Mouse (Mus musculus) cerebellum, adult 9-10 months (tissue): ENCODE measurements around the gene Celf6.

Source experiments
- DNase-seq: peaks from one replicate; pipeline ENCODE4 v3.0.0; 2022

Celf6 gene

DNA sequence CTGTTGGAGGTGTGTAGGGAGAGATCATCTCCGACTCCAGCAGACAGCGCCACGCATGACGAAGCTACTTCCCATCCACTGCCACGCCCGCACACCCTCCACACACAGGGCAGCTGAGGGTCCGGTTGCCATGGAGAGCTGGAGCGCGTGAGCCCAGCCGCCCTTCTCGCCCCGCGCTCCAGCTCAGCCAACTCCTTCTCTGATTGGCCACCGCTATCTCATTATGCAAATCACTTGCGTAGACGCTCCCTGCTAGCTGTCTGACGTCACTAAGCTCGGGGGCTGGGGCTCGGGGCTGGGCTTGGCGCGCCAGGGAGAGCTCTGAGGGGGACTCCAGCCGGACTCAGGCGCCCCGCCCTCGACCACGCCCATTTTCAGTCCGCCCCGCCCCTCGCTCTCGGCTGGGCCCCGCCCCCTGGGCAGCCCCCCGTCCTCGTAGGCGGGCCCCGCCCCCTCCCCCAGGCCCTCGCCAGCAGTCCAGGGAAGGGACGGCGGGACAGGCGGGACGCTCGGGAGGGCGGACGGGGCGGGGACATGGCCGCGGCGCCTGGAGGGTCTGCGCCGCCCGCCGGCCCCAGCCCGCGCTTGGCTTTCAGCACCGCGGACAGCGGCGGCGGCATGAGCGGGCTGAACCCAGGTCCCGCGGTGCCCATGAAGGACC, at the start of gene Celf6:
TSS of gene Celf6 (plus strand) at position 74 of the 661 bp plus-strand sequence.
- DNase-seq = peak; percentile 93

GRCm38 (mm10) chr9:59528274-59528673, 49.4 kb upstream of the Celf6 start:
- no peak for DNase-seq

DNA sequence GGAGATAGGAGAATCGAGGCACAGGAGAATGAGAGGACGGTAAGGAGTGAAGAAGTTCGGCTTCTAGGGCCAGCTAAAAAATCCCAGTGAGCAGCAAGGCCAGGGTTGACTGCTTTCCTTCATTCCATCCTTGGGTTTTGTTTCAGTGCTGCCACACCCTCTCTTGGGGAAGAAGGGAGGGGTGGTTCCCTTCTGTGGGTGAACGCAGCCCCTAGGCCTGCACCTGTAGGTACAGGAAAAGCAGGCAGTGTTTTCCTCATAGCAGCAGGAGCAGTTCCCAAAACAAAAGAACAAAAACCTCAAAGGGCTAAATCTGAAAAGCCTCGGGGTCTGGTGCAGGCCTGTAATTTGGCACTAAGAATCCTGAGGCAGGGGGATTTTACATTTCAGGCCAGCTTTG, 46.1 kb upstream of the Celf6 start:
- no peak for DNase-seq

DNA sequence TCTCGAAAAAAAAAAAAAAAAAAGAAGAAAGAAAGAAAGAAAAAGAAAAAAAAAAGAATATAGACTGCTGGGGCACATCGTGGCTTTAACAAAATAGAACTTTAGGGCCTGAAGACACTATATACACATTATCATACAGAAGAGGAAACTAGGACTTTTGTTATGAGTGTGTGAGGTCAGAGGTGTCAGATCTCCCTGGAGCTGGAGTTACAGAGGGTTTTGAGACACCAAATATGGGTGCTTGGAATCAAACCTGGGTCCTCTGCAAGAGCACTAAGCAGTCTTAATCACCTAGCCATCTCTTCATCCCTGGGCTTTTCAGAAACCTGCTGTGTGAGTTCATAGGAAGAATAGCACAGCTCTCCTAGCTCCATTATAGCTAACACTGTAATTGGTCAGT, 44.3 kb upstream of the Celf6 start:
- no peak for DNase-seq

GRCm38 (mm10) chr9:59533889-59534288, 43.8 kb upstream of the Celf6 start:
- peak; percentile 86 for DNase-seq

DNA sequence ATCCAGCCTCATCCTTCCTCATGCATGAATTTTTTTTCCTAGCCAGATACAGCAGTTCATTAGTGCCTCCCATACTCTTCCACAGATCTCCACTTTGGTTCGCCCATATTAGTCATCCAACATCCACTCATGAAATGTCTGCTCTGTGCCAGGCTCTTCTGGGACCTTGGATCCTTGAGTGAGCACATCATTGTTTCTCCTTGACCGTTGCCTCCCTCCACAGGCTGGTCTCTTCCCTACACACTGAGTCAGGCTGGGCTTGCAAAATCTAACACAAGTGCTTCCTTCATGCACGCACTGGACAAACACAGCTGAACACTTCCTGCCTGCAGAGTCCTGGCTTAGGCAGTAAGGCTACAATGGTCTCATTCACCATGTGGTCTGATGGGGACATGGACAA, 40.1 kb upstream of the Celf6 start:
- no peak for DNase-seq

- DNase-seq = peak; percentile 77
Observed at GRCm38 (mm10) chr9:59539441-59540137, 38.1 kb upstream of the Celf6 start, which contains the start of the genes Hexa and Tmem202. TSS of gene Hexa (plus strand) at chr9:59539540. TSS of gene Tmem202 (minus strand) at chr9:59539847.

GRCm38 (mm10) chr9:59541617-59542016, 36.1 kb upstream of the Celf6 start:
- DNase-seq = no peak

DNA sequence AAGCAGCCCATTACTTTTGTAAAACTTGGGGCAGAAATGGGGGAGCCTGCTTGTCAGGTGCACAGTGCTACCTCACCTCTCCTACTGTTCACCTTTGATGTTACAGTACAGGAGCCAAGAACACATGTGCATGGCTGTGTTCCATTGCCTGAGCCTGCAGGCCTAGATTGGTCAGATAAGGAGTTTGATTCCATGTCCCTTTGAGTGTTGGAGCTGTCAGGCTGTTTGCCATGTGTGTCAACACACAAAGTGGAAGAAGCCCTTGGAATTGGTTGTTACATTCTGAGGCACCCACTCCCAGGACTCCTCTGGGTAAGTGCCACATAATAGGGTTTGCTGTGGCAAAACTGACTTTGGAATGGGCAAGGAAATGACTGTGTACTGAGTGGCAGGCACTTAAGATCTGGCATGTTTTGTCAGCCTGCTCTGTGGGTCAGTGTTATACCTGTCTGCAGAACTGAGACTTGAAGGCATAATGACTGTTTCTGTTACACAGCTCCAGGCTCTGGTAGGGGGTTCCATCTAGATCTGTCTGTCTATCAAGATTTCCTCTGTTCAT, 34.9 kb upstream of the Celf6 start:
- no peak for DNase-seq

DNA sequence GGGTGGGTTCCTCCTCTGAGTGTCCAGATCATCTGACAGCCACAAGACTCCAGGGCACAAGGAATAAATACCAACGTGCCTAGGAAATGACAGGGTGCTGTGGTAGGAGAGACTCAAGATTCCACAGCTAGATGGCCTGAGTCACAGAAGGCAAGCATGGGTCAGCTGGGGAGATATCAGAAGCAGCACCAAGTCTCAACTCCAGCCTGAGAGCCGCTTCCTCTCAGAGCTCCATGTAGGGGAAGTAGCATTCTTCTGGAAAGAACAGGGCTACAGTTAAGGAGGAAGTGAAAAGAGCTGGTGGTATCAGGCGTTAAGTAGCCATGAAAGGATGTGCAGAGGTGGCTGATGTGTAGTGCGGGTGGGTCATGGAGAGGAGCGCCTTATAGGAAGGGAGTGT, 33.0 kb upstream of the Celf6 start:
- no peak for DNase-seq

DNA sequence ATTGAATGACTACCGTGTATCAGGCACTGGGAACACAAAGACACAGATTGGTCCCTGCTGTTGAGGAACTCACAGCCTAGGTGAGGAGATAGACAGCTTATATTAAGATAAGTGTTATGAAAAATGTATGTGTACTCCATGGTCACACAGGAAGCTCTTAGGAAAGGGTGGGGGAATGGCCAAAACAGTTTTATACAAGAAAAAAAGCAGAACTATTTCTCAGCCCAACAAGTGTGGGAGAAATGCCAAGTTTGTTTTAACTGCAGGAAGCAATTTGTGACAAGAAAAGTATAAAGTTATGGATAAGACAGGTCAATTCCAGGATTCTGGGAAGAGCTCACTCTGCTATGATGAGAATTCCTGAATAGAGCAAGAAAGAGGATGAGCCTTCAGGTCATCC, 29.8 kb upstream of the Celf6 start:
- no peak for DNase-seq

GRCm38 (mm10) chr9:59548961-59549487, 28.7 kb upstream of the Celf6 start:
- no peak for DNase-seq

GRCm38 (mm10) chr9:59550077-59550476, 27.6 kb upstream of the Celf6 start:
- DNase-seq = no peak

- DNase-seq = no peak
Observed at GRCm38 (mm10) chr9:59551017-59551416, 26.7 kb upstream of the Celf6 start.

DNA sequence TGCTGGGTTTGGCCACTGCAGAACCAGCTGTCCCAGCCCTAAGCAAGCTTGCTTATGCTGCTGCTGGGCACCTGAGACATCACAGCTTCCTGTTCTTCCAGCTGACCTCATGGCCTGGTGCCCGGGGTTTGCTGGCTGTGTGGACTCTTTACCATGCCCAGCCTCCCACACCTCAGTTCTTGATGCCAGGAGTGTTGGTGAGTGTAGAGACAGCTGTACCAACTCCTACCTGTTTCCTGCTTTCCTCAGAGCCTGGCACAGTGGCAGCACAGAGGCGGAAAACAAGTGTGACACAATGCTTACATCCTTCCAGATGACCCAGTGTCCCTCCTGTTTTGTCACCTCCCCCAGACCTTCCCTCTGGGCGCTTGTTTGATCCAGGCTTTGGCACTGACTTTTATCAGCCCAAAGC, 26.1 kb upstream of the Celf6 start:
- DNase-seq = no peak

DNA sequence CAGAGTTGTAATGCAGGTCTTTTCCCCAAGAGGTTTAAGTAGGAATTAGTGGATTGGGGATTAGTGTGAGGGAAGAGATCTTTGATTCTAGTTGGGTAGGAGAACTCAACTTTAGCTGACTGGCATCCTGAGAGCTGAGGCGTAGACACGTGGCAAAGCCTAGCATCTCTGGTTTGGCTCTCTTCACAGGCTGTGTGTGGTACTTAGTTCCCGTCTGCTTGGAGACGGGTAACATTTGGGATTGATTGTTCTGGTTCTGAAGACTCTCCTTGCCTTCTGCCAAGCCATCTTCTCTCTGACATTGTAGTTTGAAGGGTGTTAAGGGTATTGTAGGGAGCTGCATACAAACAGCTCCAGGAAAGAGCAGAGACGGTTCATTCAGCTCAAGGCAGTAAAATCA, 25.1 kb upstream of the Celf6 start:
- no peak for DNase-seq

DNA sequence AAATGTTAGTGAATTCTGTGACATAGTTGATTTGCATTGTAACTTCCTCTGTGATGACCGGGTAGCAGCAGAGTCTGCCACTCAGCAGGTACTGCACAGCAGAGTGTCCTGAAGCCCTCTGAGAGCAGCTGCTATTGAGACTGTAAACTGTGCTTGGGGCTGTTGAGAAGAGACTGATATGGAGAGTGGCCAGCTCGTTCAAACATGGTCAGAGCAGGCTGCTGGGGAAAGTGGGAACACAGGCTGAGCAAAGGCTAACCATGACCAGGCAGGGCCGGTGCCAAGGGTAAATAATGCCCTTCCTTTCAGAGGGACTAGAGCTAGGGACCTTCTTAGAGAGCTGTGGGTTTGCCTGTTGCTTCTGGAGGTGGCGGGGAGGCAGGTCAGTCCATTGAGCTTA, 24.0 kb upstream of the Celf6 start:
- no peak for DNase-seq

- peak; percentile 60 for DNase-seq
Observed at GRCm38 (mm10) chr9:59565600-59565999, 12.1 kb upstream of the Celf6 start.

DNA sequence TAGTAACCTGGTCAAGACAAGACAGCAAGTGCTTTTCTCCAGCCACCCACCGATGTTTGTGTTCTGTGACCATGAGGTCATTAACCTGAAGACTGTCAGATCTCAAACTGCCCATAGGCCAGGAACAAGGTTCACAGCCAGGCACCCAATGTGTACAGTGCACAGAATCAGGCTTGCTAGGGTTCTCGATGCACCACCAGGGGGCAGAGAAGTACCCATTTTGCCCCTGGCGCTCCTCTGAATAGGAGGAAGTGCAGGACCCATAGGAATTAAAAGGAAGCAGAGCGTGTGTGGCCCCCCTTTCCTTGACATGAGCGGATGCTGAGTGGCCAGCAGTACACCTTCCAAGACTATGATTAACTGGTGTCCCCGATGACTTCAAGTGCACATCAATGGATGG, 10.6 kb upstream of the Celf6 start:
- DNase-seq = peak; percentile 47

DNA sequence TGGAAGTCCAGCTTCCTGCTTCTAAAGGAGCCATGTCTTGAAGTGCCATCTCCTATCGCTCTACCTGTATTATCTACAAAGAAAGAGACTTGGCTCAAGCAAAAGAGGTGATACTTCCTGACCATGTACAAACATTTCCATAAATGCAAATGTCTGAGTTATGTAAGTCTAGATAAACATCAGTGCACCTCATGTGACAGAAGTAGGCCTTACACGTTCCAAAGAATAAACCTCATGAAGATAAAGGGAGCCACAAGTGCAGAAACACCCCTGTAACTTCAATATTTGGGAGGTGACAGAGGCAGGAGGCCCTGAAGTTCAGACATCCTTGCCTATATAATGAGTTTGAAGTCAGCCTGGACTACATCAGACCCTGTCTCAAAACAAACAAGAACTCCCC, 5.9 kb upstream of the Celf6 start:
- DNase-seq = no peak

- DNase-seq = no peak
Observed at GRCm38 (mm10) chr9:59577401-59577800, 316 bp upstream of the Celf6 start.

DNA sequence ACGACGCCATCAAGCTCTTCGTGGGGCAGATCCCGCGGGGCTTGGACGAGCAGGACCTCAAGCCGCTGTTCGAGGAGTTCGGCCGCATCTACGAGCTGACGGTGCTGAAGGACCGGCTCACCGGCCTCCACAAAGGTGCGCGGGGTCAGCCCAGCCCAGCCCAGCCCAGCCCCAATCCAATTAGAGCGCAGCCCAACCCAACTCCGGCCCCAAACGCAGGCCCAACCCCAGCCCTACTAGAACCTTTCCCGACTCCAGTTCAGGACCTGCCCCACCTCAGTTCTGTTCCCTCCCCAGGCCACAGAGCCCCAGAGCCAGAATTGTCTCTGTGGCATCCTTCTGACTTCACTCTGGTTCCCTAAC, 769 bp downstream of the Celf6 start:
- no peak for DNase-seq

DNA sequence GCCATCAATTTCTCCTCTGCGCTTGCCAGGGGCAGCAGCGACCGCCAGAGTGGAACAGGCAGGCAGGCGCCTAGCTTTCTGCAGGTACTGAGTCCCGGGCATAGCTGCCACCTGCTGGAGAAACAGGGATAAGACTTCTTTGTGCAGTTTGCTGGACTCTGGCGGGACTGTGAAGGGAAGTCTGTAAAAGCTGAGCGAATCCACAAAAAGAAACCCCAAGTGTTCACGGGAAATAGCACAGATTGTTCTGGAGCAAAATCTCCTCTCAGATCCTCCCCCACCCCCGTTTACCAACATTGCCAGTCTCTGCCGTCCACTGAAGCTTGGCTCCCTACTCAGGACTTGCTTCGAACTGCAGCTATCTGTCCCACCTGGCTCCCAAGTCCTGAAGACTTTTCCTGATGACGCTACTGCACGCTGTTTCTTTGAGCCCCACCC, 7.2 kb downstream of the Celf6 start:
- DNase-seq = peak; percentile 79

GRCm38 (mm10) chr9:59588252-59588651, 10.5 kb downstream of the Celf6 start:
- DNase-seq = no peak
